Mouse (Mus musculus): ENCODE results near the gene Gmppa. TPM values are rescaled to one million over a fixed set of nuclear protein-coding genes. Genes with fewer than 3 reads are reported as not detected.

Gmppa gene
- polyA plus RNA-seq, 2 experiments = 74.9 to 144 TPM

DNA sequence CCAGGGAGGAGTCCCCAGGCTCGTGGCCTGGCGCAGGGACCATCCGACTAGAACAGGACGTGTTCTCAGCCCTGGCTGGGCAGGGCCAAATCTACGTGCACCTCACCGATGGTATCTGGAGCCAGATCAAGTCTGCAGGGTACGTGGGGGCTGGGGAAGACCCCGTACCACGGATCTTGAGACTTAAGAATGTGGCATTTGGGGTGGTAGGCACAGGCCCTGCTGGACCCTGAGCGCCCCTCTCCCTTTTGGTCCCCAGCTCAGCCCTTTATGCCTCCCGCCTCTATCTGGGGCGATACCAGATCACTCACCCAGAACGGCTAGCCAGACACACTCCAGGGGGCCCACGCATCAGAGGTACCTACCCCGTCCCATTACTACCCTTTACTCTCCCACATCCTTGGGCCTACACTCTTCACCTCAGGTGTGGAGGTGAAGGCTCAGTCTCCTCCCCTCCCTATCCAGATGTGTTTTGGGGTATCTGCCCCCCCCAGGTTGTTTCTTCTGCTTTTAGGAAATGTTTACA, 5.8 kb downstream of the Gmppa start:
- 81% methylated on average over 14 of the region's 15 CpGs for WGBS
- no peak for DNase-seq (ENCODE audit: low spot score)
- H3K4me1 ChIP-seq (ENCODE audit: control insufficient read depth, insufficient read depth, low read length) = peaks cover 20% of the 10 kb centered on the region

GRCm38 (mm10) chr1:75442171-75442570, 6.4 kb downstream of the Gmppa start:
- Histone ChIP-seq H3K9me3 (ENCODE audit: control insufficient read depth, low read length) (no peaks in the 10 kb centered on the region), H3K9ac (ENCODE audit: low read depth, low read length, severe bottlenecking) (no peak overlapping the region), H3K36me3 (ENCODE audit: control insufficient read depth, insufficient read depth, low read length) (peaks cover 20% of the 10 kb centered on the region), H3K27me3 (ENCODE audit: control insufficient read depth, insufficient read depth, low read length) (peaks cover 27% of the 10 kb centered on the region), H3K4me3 (replicated peaks; ENCODE audit: low read length) (no peak overlapping the region), H3K27ac (replicated peaks; ENCODE audit: low read depth, low read length) (no peak overlapping the region), H3K4me1 (ENCODE audit: control insufficient read depth, insufficient read depth, low read length) (peaks cover 20% of the 10 kb centered on the region; the same call in 1 of the 2 replicates), H3K4me2 (replicated peaks; ENCODE audit: low read depth, low read length, severe bottlenecking) (no peak overlapping the region)
- DNase-seq (ENCODE audit: low spot score) = no peak
- no peak for TF ChIP-seq POLR2A (IDR thresholded peaks at IDR 0.05; ENCODE audit: borderline replicate concordance, extremely low read depth, insufficient read depth, insufficient read length)
- no peak for ATAC-seq (ENCODE audit: low FRiP score, low read depth)
- 76% methylated on average over 9 of the region's 9 CpGs for WGBS

More for the DNA sequence above, 5.8 kb downstream of the Gmppa start:
- Histone ChIP-seq H3K27ac (replicated peaks; ENCODE audit: low read depth, low read length) (no peak overlapping the region), H3K9me3 (ENCODE audit: control insufficient read depth, low read length) (no peaks in the 10 kb centered on the region), H3K36me3 (ENCODE audit: control insufficient read depth, insufficient read depth, low read length) (peaks cover 20% of the 10 kb centered on the region), H3K4me3 (replicated peaks; ENCODE audit: low read length) (no peak overlapping the region), H3K9ac (ENCODE audit: low read depth, low read length, severe bottlenecking) (no peak overlapping the region), H3K27me3 (ENCODE audit: control insufficient read depth, insufficient read depth, low read length) (peaks cover 21% of the 10 kb centered on the region), H3K4me2 (replicated peaks; ENCODE audit: low read depth, low read length, severe bottlenecking) (no peak overlapping the region)
- no peak for TF ChIP-seq POLR2A (IDR thresholded peaks at IDR 0.05; ENCODE audit: borderline replicate concordance, extremely low read depth, insufficient read depth, insufficient read length)
- ATAC-seq (ENCODE audit: low FRiP score, low read depth) = no peak

DNA sequence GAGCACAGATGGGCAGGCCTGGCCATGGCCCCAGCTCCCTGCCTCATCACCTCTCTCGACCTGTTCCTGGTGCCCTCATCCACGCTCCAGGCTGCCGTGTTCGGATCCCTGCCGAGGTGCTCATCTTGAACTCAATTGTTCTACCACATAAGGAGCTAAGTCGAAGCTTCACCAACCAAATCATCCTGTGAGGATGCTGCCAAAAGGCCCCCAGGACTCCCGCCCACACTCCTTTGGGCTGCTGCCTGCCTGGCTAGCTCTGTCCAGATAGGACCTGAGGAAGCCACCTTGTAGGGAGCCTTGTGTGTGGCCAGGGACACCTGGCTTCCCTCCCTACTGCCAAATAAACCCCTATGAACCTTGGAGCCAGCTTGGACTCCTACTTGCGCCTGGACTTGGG, 7.1 kb downstream of the Gmppa start:
- Histone ChIP-seq H3K27ac (replicated peaks; ENCODE audit: low read depth, low read length) (no peak overlapping the region), H3K4me1 (ENCODE audit: control insufficient read depth, insufficient read depth, low read length) (peaks cover 23% of the 10 kb centered on the region), H3K4me3 (replicated peaks; ENCODE audit: low read length) (no peak overlapping the region), H3K27me3 (ENCODE audit: control insufficient read depth, insufficient read depth, low read length) (peaks cover 33% of the 10 kb centered on the region), H3K36me3 (ENCODE audit: control insufficient read depth, insufficient read depth, low read length) (peaks cover 20% of the 10 kb centered on the region), H3K9me3 (ENCODE audit: control insufficient read depth, low read length) (no peaks in the 10 kb centered on the region), H3K4me2 (replicated peaks; ENCODE audit: low read depth, low read length, severe bottlenecking) (no peak overlapping the region), H3K9ac (ENCODE audit: low read depth, low read length, severe bottlenecking) (no peak overlapping the region)
- 67% methylated on average over 8 of the region's 8 CpGs for WGBS
- no peak for ATAC-seq (ENCODE audit: low FRiP score, low read depth)
- TF ChIP-seq POLR2A (IDR thresholded peaks at IDR 0.05; ENCODE audit: borderline replicate concordance, extremely low read depth, insufficient read depth, insufficient read length) = no peak
- no peak for DNase-seq (ENCODE audit: low spot score)

- H3K9ac ChIP-seq (ENCODE audit: low read depth, low read length, severe bottlenecking) = no peak overlapping the region
- H3K27me3 ChIP-seq (ENCODE audit: control insufficient read depth, insufficient read depth, low read length) = peaks cover 38% of the 10 kb centered on the region
- no peak overlapping the region for H3K4me2 ChIP-seq (replicated peaks; ENCODE audit: low read depth, low read length, severe bottlenecking)
- H3K4me3 ChIP-seq (replicated peaks; ENCODE audit: low read length) = no peak overlapping the region
- WGBS = 29% methylated on average over 12 of the region's 13 CpGs
- TF ChIP-seq POLR2A (IDR thresholded peaks at IDR 0.05; ENCODE audit: borderline replicate concordance, extremely low read depth, insufficient read depth, insufficient read length) = no peak
- peaks cover 20% of the 10 kb centered on the region for H3K36me3 ChIP-seq (ENCODE audit: control insufficient read depth, insufficient read depth, low read length)
- no peaks in the 10 kb centered on the region for H3K9me3 ChIP-seq (ENCODE audit: control insufficient read depth, low read length)
- peaks cover 28% of the 10 kb centered on the region for H3K4me1 ChIP-seq (ENCODE audit: control insufficient read depth, insufficient read depth, low read length)
- DNase-seq (ENCODE audit: low spot score) (no peak), ATAC-seq (ENCODE audit: low FRiP score, low read depth) (no peak)
- H3K27ac ChIP-seq (replicated peaks; ENCODE audit: low read depth, low read length) = no peak overlapping the region
Measured at GRCm38 (mm10) chr1:75443247-75444024, 7.7 kb downstream of the Gmppa start.

GRCm38 (mm10) chr1:75444208-75444607, 8.5 kb downstream of the Gmppa start:
- ATAC-seq (ENCODE audit: low FRiP score, low read depth) (no peak), DNase-seq (ENCODE audit: low spot score) (no peak)
- TF ChIP-seq POLR2A (IDR thresholded peaks at IDR 0.05; ENCODE audit: borderline replicate concordance, extremely low read depth, insufficient read depth, insufficient read length) = no peak
- Histone ChIP-seq H3K4me1 (ENCODE audit: control insufficient read depth, insufficient read depth, low read length) (peaks cover 34% of the 10 kb centered on the region), H3K9me3 (ENCODE audit: control insufficient read depth, low read length) (no peaks in the 10 kb centered on the region), H3K36me3 (ENCODE audit: control insufficient read depth, insufficient read depth, low read length) (peaks cover 20% of the 10 kb centered on the region), H3K4me3 (replicated peaks; ENCODE audit: low read length) (no peak overlapping the region), H3K4me2 (replicated peaks; ENCODE audit: low read depth, low read length, severe bottlenecking) (no peak overlapping the region), H3K27ac (replicated peaks; ENCODE audit: low read depth, low read length) (no peak overlapping the region), H3K27me3 (ENCODE audit: control insufficient read depth, insufficient read depth, low read length) (peaks cover 46% of the 10 kb centered on the region), H3K9ac (ENCODE audit: low read depth, low read length, severe bottlenecking) (no peak overlapping the region)
- 39% methylated on average over 3 of the region's 3 CpGs for WGBS

All from limb, embryonic 14.5 days (tissue).